Mouse (Mus musculus): ENCODE results near the gene Slc22a17.

- TF ChIP-seq POLR2A (IDR thresholded peaks at IDR 0.05; ENCODE audit: low read depth, low read length), result no peak
- no peak for TF ChIP-seq CTCF (IDR thresholded peaks at IDR 0.05; ENCODE audit: extremely low read depth, insufficient read length, insufficient replicate concordance, low read depth, low read length)
Observed at GRCm38 (mm10) chr14:54920076-54920685, 7.2 kb upstream of the Slc22a17 start.
